In the genomic region with DNA sequence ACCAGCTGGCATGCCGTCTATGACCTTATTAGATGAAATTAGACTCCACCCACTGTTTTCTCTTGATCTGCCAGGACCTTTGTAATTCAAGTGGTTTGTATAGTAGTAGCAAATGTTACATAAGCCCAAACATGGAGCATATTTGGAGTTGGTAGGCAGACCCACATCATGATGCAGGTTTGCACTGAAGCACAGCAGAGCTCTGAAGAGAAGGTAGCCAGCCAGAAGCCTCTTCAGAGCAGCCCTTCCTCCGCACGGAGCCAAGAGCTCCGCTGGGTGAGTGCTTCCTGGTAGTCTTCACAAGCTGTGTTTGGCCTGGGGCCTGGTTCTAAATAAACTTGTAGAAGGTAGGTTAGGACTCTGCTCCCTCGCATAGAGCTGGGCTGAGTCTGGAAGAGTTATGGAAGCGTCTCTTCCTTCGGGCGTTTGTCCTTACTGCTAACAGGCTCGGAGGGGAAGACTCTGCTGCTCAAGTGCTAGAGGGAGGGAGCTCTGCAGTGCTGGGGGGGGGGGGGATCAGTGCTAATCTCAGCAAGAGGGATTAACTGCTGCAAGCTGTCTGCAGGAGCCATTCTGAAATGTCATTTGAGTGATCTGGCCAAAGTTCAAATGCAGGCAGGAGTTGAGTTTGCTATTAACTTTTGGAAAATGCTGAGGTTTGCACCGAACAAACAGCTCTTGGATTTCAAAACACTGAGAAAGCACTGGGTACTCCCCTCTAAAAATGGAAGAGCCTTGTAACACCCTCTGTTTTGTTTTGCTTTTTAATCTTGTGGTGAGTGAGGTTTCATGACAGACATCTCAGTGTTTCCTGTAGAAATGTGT, we compare ENCODE assay signal across 8 mouse cellular contexts. TPM values are rescaled to one million over a fixed set of nuclear protein-coding genes. Genes with fewer than 3 reads are reported as not detected.
DNase-seq lines count a peak whose midpoint lies in the region; ATAC-seq lines count a peak whose summit lies in the region.

No protein-coding gene starts in this region.

- intact Hi-C loops in left cerebral cortex, postnatal 36 days (cut with DNase I): no loop called here

- peak overlapping the region; percentile 69 for H3K27ac ChIP-seq in hindbrain, embryonic 15.5 days (replicated peaks)
- peak overlapping the region; percentile 67 for H3K27ac ChIP-seq in midbrain, embryonic 15.5 days

- H3K4me1 ChIP-seq in hindbrain, embryonic 15.5 days (replicated peaks): peaks cover 38% of the 10 kb centered on the region
- H3K4me1 ChIP-seq in midbrain, embryonic 15.5 days: peaks cover 40% of the 10 kb centered on the region

- WGBS in hindbrain, embryonic 15.5 days: 13% methylated on average over 10 of the region's 10 CpGs
- 7% methylated on average over 10 of the region's 10 CpGs for WGBS in midbrain, embryonic 15.5 days

- no peaks in the 10 kb centered on the region for H3K27me3 ChIP-seq in hindbrain, embryonic 15.5 days
- no peaks in the 10 kb centered on the region for H3K27me3 ChIP-seq in midbrain, embryonic 15.5 days (replicated peaks)

- H3K4me2 ChIP-seq in hindbrain, embryonic 15.5 days: peak overlapping the region; percentile 34
- peak overlapping the region; percentile 28 for H3K4me2 ChIP-seq in midbrain, embryonic 15.5 days

- peak; percentile 11 to 21 for DNase-seq in left cerebral cortex, postnatal 36 days (ENCODE audit: low spot score in 2 of 2)
- no peak for DNase-seq in left cerebral cortex, adult 9 months (ENCODE audit: low spot score in 2 of 2)
- DNase-seq in cerebellum, adult 9-10 months: peak; percentile 70
- DNase-seq in gastrocnemius, adult 18-20 months (ENCODE audit: low spot score): peak; percentile 51
- peak; percentile 17 for DNase-seq in liver
- DNase-seq in telencephalon, adult 2 months (ENCODE audit: low read depth, low spot score): peak; percentile 33

- no peaks in the 10 kb centered on the region for H3K36me3 ChIP-seq in hindbrain, embryonic 15.5 days
- no peaks in the 10 kb centered on the region for H3K36me3 ChIP-seq in midbrain, embryonic 15.5 days (replicated peaks)

- peak; percentile 27; the same call in 1 of the 2 replicates for ATAC-seq in hindbrain, embryonic 15.5 days (ENCODE audit: low FRiP score, low read depth)
- ATAC-seq in midbrain, embryonic 15.5 days (replicated peaks): 0 out of 2 replicates have a peak, but pooled peaks have one; percentile 26

- no peak overlapping the region for H3K4me3 ChIP-seq in hindbrain, embryonic 15.5 days
- H3K4me3 ChIP-seq in midbrain, embryonic 15.5 days: no peak overlapping the region

- H3K9me3 ChIP-seq in hindbrain, embryonic 15.5 days: no peaks in the 10 kb centered on the region
- no peaks in the 10 kb centered on the region for H3K9me3 ChIP-seq in midbrain, embryonic 15.5 days

- no peak overlapping the region for H3K9ac ChIP-seq in hindbrain, embryonic 15.5 days
- no peak overlapping the region for H3K9ac ChIP-seq in midbrain, embryonic 15.5 days

RNA-seq across cellular contexts. Expression of gene Psmd6, which starts 52.9 kb away (rescaled TPM):
- 100 to 1,000 TPM; 101 to 112 TPM for total RNA-seq in left cerebral cortex, postnatal 36 days (2021)
- total RNA-seq in gastrocnemius, adult 18-20 months (2021): 100 to 1,000 TPM; 134 to 140 TPM
- 238 and 245 TPM in 2 replicates for polyA plus RNA-seq in hindbrain, embryonic 15.5 days (2015; fragmentation: Nextera tagmentation; extraction: Ambion mirVana)
- 235 and 242 TPM in 2 replicates for polyA plus RNA-seq in midbrain, embryonic 15.5 days (2015; fragmentation: Nextera tagmentation; extraction: Ambion mirVana)

Comparison
In these comparisons a context has a peak if more than half of its experiments do, and no peak if none do; other contexts are left out.
1. DNase-seq: peak in left cerebral cortex, postnatal 36 days (2 of 2), cerebellum, adult 9-10 months (single experiment), gastrocnemius, adult 18-20 months (single experiment), liver (single experiment) and telencephalon, adult 2 months (single experiment); none in left cerebral cortex, adult 9 months (0 of 2).